Mouse (Mus musculus) olfactory bulb, adult 2 months (tissue): ENCODE results near the gene Zdhhc14.

Source experiments
- CTCF ChIP-seq: fragments of 200-500 bp; IDR thresholded peaks from 2 replicates; pipeline ENCODE4 v1.5.1; 2012; ENCODE audit warnings: low read depth, mild to moderate bottlenecking, low read length, moderate library complexity; ENCODE audit not compliant: insufficient read depth
- POLR2A ChIP-seq: fragments of 200-500 bp; IDR thresholded peaks from 2 replicates; pipeline ENCODE4 v1.6.1; 2012; ENCODE audit warnings: mild to moderate bottlenecking, low read depth, low read length, moderate library complexity; ENCODE audit not compliant: insufficient read depth

DNA sequence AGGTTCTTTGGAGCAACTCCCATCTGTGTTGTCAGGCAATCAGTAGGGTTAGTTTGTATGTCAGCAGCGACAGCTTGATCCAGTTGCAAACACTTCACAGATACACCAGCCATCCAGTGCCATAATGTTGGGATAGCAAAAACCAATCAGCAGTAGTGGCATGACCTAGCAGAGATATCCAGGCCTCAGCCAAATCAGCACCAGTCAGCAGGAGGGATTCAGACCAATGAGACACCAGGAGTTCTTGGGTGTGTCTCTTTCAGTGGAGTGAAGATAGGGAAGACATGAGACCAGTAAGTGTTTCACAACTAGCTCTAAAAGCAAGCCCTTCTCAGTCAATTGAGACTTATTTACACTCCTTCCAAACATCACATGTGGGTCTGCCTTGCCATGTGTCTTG, 7.7 kb upstream of the Zdhhc14 start:
- TF ChIP-seq CTCF (no peak), POLR2A (no peak)
